Mouse (Mus musculus): ENCODE measurements around the gene Tspan32. TPM values are rescaled to one million over a fixed set of nuclear protein-coding genes. Genes with fewer than 3 reads are reported as not detected.
A peak's percentile ranks its signal among the peaks of the same experiment; 100 is the strongest.

Tspan32 gene
- polyA plus RNA-seq, 1 experiment from 2014 or later: 2.2 TPM

- Histone ChIP-seq H3K9me3 (no peaks in the 10 kb centered on the region), H3K4me3 (no peak overlapping the region), H3K4me2 (replicated peaks) (no peak overlapping the region), H3K9ac (no peak overlapping the region), H3K36me3 (no peaks in the 10 kb centered on the region), H3K27me3 (replicated peaks) (no peaks in the 10 kb centered on the region), H3K4me1 (peaks cover 26% of the 10 kb centered on the region), H3K27ac (no peak overlapping the region)
- ATAC-seq (ENCODE audit: low FRiP score, low read depth): no peak
- 81% methylated on average over 4 of the region's 4 CpGs for WGBS
Measured at GRCm38 (mm10) chr7:143009996-143010395, 5.2 kb downstream of the Tspan32 start.

GRCm38 (mm10) chr7:143011226-143011625, 6.4 kb downstream of the Tspan32 start:
- H3K4me3 ChIP-seq: no peak overlapping the region
- H3K4me2 ChIP-seq (replicated peaks): no peak overlapping the region
- H3K9me3 ChIP-seq: no peaks in the 10 kb centered on the region
- no peak overlapping the region for H3K27ac ChIP-seq
- H3K36me3 ChIP-seq: no peaks in the 10 kb centered on the region
- 81% methylated on average over 1 of the region's 1 CpGs for WGBS
- H3K27me3 ChIP-seq (replicated peaks): no peaks in the 10 kb centered on the region
- H3K9ac ChIP-seq: no peak overlapping the region
- H3K4me1 ChIP-seq: peaks cover 36% of the 10 kb centered on the region
- no peak for ATAC-seq (ENCODE audit: low FRiP score, low read depth)

- Histone ChIP-seq H3K4me2 (replicated peaks) (no peak overlapping the region), H3K27ac (no peak overlapping the region), H3K36me3 (no peaks in the 10 kb centered on the region), H3K9ac (no peak overlapping the region), H3K4me3 (no peak overlapping the region), H3K9me3 (no peaks in the 10 kb centered on the region), H3K27me3 (replicated peaks) (no peaks in the 10 kb centered on the region), H3K4me1 (peaks cover 39% of the 10 kb centered on the region)
- no peak for ATAC-seq (ENCODE audit: low FRiP score, low read depth)
- WGBS: 55% methylated on average over 5 of the region's 5 CpGs
Measured at GRCm38 (mm10) chr7:143012230-143012875, 7.5 kb downstream of the Tspan32 start.

- H3K4me1 ChIP-seq: peaks cover 33% of the 10 kb centered on the region
- no peak overlapping the region for H3K4me3 ChIP-seq
- H3K36me3 ChIP-seq: no peaks in the 10 kb centered on the region
- ATAC-seq (ENCODE audit: low FRiP score, low read depth): no peak
- WGBS: 72% methylated on average over 8 of the region's 8 CpGs
- no peak overlapping the region for H3K9ac ChIP-seq
- no peak overlapping the region for H3K4me2 ChIP-seq (replicated peaks)
- H3K27ac ChIP-seq: no peak overlapping the region
- no peaks in the 10 kb centered on the region for H3K9me3 ChIP-seq
- no peaks in the 10 kb centered on the region for H3K27me3 ChIP-seq (replicated peaks)
Measured at GRCm38 (mm10) chr7:143013420-143014178, 8.8 kb downstream of the Tspan32 start.

- H3K9me3 ChIP-seq: no peaks in the 10 kb centered on the region
- peaks cover 24% of the 10 kb centered on the region for H3K4me1 ChIP-seq
- no peak overlapping the region for H3K4me2 ChIP-seq (replicated peaks)
- no peak overlapping the region for H3K4me3 ChIP-seq
- no peak for ATAC-seq (ENCODE audit: low FRiP score, low read depth)
- H3K27ac ChIP-seq: no peak overlapping the region
- 84% methylated on average over 7 of the region's 7 CpGs for WGBS
- no peaks in the 10 kb centered on the region for H3K27me3 ChIP-seq (replicated peaks)
- H3K9ac ChIP-seq: no peak overlapping the region
- H3K36me3 ChIP-seq: no peaks in the 10 kb centered on the region
Measured at GRCm38 (mm10) chr7:143014862-143015659, 10.2 kb downstream of the Tspan32 start.

GRCm38 (mm10) chr7:143015755-143016423, 11.0 kb downstream of the Tspan32 start:
- H3K4me2 ChIP-seq (replicated peaks): peak overlapping the region; percentile 18; the same call in 1 of the 2 replicates
- H3K9me3 ChIP-seq: no peaks in the 10 kb centered on the region
- H3K27me3 ChIP-seq (replicated peaks): no peaks in the 10 kb centered on the region
- no peak overlapping the region for H3K4me3 ChIP-seq
- 0% methylated on average over 1 of the region's 1 CpGs for WGBS
- H3K9ac ChIP-seq: no peak overlapping the region
- H3K36me3 ChIP-seq: no peaks in the 10 kb centered on the region
- ATAC-seq (ENCODE audit: low FRiP score, low read depth): peak; percentile 31; the same call in 1 of the 2 replicates
- H3K27ac ChIP-seq: no peak overlapping the region
- H3K4me1 ChIP-seq: peaks cover 24% of the 10 kb centered on the region

GRCm38 (mm10) chr7:143016424-143017142, 11.7 kb downstream of the Tspan32 start:
- no peak overlapping the region for H3K27ac ChIP-seq
- peak overlapping the region; percentile 18; the same call in 1 of the 2 replicates for H3K4me2 ChIP-seq (replicated peaks)

GRCm38 (mm10) chr7:143017181-143017580, 12.3 kb downstream of the Tspan32 start:
- Histone ChIP-seq H3K36me3 (no peaks in the 10 kb centered on the region), H3K9ac (no peak overlapping the region), H3K9me3 (no peaks in the 10 kb centered on the region), H3K4me2 (replicated peaks) (no peak overlapping the region), H3K27me3 (replicated peaks) (no peaks in the 10 kb centered on the region), H3K4me1 (peaks cover 19% of the 10 kb centered on the region), H3K4me3 (no peak overlapping the region), H3K27ac (no peak overlapping the region)
- WGBS: 79% methylated on average over 4 of the region's 4 CpGs
- ATAC-seq (ENCODE audit: low FRiP score, low read depth): no peak

More at GRCm38 (mm10) chr7:143016424-143017142, 11.7 kb downstream of the Tspan32 start:
- Histone ChIP-seq H3K9ac (no peak overlapping the region), H3K4me3 (no peak overlapping the region), H3K9me3 (no peaks in the 10 kb centered on the region), H3K4me1 (peaks cover 24% of the 10 kb centered on the region), H3K36me3 (no peaks in the 10 kb centered on the region), H3K27me3 (replicated peaks) (no peaks in the 10 kb centered on the region)
- WGBS: 55% methylated on average over 9 of the region's 9 CpGs
- no peak for ATAC-seq (ENCODE audit: low FRiP score, low read depth)

- Histone ChIP-seq H3K4me3 (no peak overlapping the region), H3K36me3 (no peaks in the 10 kb centered on the region), H3K27me3 (replicated peaks) (no peaks in the 10 kb centered on the region), H3K9me3 (no peaks in the 10 kb centered on the region), H3K27ac (no peak overlapping the region), H3K4me1 (peaks cover 13% of the 10 kb centered on the region), H3K9ac (no peak overlapping the region), H3K4me2 (replicated peaks) (no peak overlapping the region)
- no peak for ATAC-seq (ENCODE audit: low FRiP score, low read depth)
Measured at GRCm38 (mm10) chr7:143020040-143020439, 15.2 kb downstream of the Tspan32 start.

GRCm38 (mm10) chr7:143020764-143021163, 15.9 kb downstream of the Tspan32 start:
- ATAC-seq (ENCODE audit: low FRiP score, low read depth): no peak
- 75% methylated on average over 3 of the region's 3 CpGs for WGBS

GRCm38 (mm10) chr7:143021356-143022164, 16.7 kb downstream of the Tspan32 start:
- WGBS: 70% methylated on average over 5 of the region's 5 CpGs
- H3K9me3 ChIP-seq: no peaks in the 10 kb centered on the region

More at GRCm38 (mm10) chr7:143020764-143021163, 15.9 kb downstream of the Tspan32 start:
- peaks cover 7% of the 10 kb centered on the region for H3K4me1 ChIP-seq
- no peak overlapping the region for H3K4me3 ChIP-seq
- H3K27ac ChIP-seq: no peak overlapping the region
- no peak overlapping the region for H3K4me2 ChIP-seq (replicated peaks)
- no peaks in the 10 kb centered on the region for H3K9me3 ChIP-seq
- H3K36me3 ChIP-seq: no peaks in the 10 kb centered on the region
- no peak overlapping the region for H3K9ac ChIP-seq
- no peaks in the 10 kb centered on the region for H3K27me3 ChIP-seq (replicated peaks)

More at GRCm38 (mm10) chr7:143021356-143022164, 16.7 kb downstream of the Tspan32 start:
- Histone ChIP-seq H3K27me3 (replicated peaks) (no peaks in the 10 kb centered on the region), H3K4me3 (no peak overlapping the region), H3K4me1 (no peaks in the 10 kb centered on the region; the same call in 1 of the 2 replicates), H3K4me2 (replicated peaks) (no peak overlapping the region), H3K9ac (no peak overlapping the region), H3K36me3 (no peaks in the 10 kb centered on the region), H3K27ac (no peak overlapping the region)
- no peak for ATAC-seq (ENCODE audit: low FRiP score, low read depth)

Data from neural tube, embryonic 12.5 days (tissue).